Mouse (Mus musculus) MEL (cell line): ENCODE measurements around the gene Zkscan1.

Source experiments
- CHD2 ChIP-seq: IDR thresholded peaks from 2 replicates; pipeline ENCODE4 v1.6.1; 2011; ENCODE audit warnings: low read length, improper control_type of control experiment
- CTCF ChIP-seq, 3 experiments: IDR thresholded peaks in 2 of 3; conservative IDR thresholded peaks in 1 of 3; 2 replicates each; pipeline ENCODE4 v1.5.1; 2011 to 2012; ENCODE audit warnings: low read length in 3 of 3, low read depth in 2 of 3, mild to moderate bottlenecking in 2 of 3, improper control_type of control experiment in 1 of 3, inconsistent platforms in 1 of 3, mixed read lengths in 1 of 3, moderate library complexity in 1 of 3; ENCODE audit not compliant: control insufficient read depth in 1 of 3, insufficient read depth in 1 of 3, poor library complexity in 1 of 3, severe bottlenecking in 1 of 3
- GABPA ChIP-seq: IDR thresholded peaks from 2 replicates; pipeline ENCODE4 v1.6.1; 2012; ENCODE audit warnings: low read depth, mild to moderate bottlenecking, inconsistent platforms, low read length, improper control_type of control experiment, moderate library complexity
- GATA1 ChIP-seq: IDR thresholded peaks from 2 replicates; pipeline ENCODE4 v1.6.1; 2011; ENCODE audit warnings: low read depth, low read length, improper control_type of control experiment
- JUND ChIP-seq: IDR thresholded peaks from 2 replicates; pipeline ENCODE4 v1.6.1; 2011; ENCODE audit warnings: low read depth, mild to moderate bottlenecking, improper control_type of control experiment, low read length
- POLR2A ChIP-seq, 2 experiments: IDR thresholded peaks; 2 replicates each; pipeline ENCODE4 v1.6.1; 2011 to 2012; ENCODE audit warnings: low read length in 2 of 2, mild to moderate bottlenecking in 2 of 2, control low read depth in 1 of 2, improper control_type of control experiment in 1 of 2, low read depth in 1 of 2, moderate library complexity in 1 of 2; ENCODE audit not compliant: control insufficient read depth in 1 of 2, insufficient read depth in 1 of 2, poor library complexity in 1 of 2

GRCm38 (mm10) chr5:138117199-138118015 is 32.5 kb downstream of the Zkscan1 start:
- no peak for TF ChIP-seq POLR2A (IDR thresholded peaks at IDR 0.05; ENCODE audit: control insufficient read depth in 1 of 2, insufficient read depth in 1 of 2, low read depth in 1 of 2, low read length in 2 of 2, poor library complexity in 1 of 2)
- no peak for TF ChIP-seq CTCF (IDR thresholded peaks at IDR 0.05 in 2 of 3, conservative IDR thresholded peaks at IDR 0.05 in 1 of 3; ENCODE audit: control insufficient read depth in 1 of 3, insufficient read depth in 1 of 3, low read depth in 2 of 3, low read length in 3 of 3, poor library complexity in 1 of 3, severe bottlenecking in 1 of 3)
- TF ChIP-seq GATA1 = no peak
- no peak for TF ChIP-seq JUND
- no peak for TF ChIP-seq GABPA
- TF ChIP-seq CHD2 = no peak
